Mouse (Mus musculus) layer of hippocampus, postnatal 25 days (tissue): ENCODE results near the gene Cgnl1. TPM values are rescaled to one million over a fixed set of nuclear protein-coding genes. Genes with fewer than 3 reads are reported as not detected.

Experiments
- DNase-seq, 2 experiments: peaks; one replicate each; pipeline ENCODE4 v3.0.0; 2022; ENCODE audit warnings: mixed read lengths in 2 of 2, low spot score in 1 of 2; ENCODE audit errors: extremely low spot score in 1 of 2
- total RNA-seq, 2 experiments: library from RNA; stranded (reverse); gene quantifications; 2 replicates each; pipeline ENCODE4 v1.2.3; 2021

The Cgnl1 gene
- total RNA-seq, 2 experiments from 2014 or later, result 6.0 to 7.7 TPM

DNA sequence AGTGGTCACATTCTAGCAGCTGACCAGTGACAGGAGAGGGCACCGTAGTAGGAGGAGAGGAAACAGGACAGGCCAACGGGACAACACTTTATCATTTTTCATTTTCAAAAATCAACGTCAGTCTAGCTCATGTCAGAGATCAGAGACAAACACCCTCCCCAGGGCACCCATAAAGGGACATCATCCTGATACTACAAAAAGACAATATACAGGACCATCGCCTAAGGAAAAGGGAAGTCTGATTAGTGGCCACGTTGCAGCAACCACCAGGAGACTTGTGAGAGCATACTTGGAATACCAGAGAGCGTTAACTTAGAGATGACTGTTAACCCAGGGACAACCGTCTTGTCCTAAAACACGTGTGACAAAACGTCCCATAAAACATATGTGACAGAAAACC is 1.7 kb downstream of the Cgnl1 start:
- DNase-seq, result no peak

GRCm38 (mm10) chr9:71768119-71768518 is 3.3 kb downstream of the Cgnl1 start:
- DNase-seq, result no peak

DNA sequence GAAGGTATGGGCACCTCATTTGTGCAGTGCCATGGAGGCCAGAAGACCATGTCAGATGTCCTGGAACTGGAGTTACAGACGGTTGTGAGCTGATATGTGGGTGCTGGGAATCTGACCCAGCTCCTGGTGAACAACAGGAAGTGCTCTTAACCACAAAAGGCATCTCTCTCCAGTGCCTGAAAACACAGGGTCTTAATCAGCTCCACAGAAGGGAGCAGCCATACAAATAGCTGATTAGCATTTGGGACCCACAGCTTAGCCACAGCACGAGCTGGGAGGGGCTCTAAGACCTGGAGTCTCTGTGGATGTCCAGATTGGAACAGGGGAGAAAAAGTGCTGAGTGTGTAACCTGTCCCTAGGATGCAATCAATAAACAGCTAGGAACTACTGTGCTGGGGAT is 4.5 kb downstream of the Cgnl1 start:
- no peak for DNase-seq

DNA sequence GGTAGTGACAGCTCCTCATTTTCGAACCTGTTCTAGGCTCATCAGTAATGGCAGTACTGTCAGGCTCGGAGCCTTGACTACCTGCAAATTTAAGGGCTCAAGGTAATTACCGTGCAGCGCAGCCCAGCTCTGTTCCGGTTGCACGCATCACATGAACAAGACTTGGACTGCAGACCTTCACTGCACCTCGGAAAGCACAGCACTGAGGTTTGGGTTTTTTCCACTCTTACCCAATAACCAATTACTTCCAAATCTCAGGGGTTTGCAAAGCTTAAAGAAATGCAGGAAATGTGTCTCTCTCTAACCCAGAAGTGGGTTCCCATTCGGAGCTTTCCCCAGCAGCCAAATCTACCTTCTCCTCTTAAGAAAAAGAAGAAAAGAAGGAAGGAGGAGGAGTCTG is 5.1 kb downstream of the Cgnl1 start:
- DNase-seq, result no peak

GRCm38 (mm10) chr9:71764551-71764950 is 6.9 kb downstream of the Cgnl1 start:
- no peak for DNase-seq

GRCm38 (mm10) chr9:71763273-71763672 is 8.1 kb downstream of the Cgnl1 start:
- DNase-seq, result no peak

- DNase-seq, result no peak
These were observed 9.7 kb downstream of the Cgnl1 start for GRCm38 (mm10) chr9:71761663-71762062.

DNA sequence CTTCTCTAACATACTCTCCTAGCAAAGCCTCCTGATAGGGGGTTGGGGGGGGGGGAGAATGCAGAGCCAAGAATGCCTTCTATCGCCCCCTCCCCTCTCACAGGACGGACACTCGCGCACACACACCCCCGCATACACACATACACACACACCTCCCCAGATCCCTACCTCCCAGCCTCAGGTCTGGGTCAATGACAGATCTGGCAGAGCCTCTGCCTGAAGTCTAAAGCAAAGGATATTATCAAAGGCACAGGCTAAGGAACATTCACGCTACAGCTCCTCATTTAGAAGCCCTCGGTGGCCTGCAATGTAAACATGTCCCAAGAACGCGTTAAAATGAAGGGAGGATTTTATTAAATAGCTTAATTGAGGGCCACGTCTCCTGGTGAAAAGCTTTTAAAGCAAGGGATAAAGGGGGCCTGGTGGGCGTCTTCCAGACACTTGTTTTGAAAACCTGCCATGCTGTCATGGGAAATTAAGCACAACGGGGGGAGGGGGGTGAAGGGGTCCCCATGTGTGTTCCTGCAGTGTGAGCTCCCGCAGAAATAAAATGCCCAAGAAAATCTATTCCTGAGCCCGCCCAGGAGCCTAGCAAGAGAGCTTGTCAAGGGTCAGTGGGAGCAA is 10.8 kb downstream of the Cgnl1 start:
- no peak for DNase-seq

- no peak for DNase-seq
These were observed 11.5 kb downstream of the Cgnl1 start for GRCm38 (mm10) chr9:71759893-71760292.

- DNase-seq, result no peak
These were observed 14.0 kb downstream of the Cgnl1 start for GRCm38 (mm10) chr9:71757386-71757785.

DNA sequence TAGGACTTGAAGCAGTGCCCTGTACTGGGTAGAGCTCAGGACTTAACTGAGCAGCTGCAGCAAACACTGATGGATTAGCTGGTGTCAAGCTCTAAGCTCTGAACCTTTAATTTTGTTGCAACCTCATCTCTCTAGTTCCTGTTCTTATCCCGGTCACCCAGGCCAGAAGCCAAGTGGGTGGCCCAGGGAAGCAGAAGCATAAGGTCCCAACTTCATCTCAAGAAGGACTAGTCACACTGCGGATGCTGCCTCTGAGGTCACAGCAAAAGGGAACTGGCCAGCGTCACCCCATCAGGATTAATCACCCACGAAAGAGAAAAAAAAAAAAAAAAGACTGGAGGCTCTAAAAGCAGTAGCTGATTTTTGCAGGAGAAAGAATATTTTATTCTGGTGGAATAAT is 14.5 kb downstream of the Cgnl1 start:
- DNase-seq, result no peak

DNA sequence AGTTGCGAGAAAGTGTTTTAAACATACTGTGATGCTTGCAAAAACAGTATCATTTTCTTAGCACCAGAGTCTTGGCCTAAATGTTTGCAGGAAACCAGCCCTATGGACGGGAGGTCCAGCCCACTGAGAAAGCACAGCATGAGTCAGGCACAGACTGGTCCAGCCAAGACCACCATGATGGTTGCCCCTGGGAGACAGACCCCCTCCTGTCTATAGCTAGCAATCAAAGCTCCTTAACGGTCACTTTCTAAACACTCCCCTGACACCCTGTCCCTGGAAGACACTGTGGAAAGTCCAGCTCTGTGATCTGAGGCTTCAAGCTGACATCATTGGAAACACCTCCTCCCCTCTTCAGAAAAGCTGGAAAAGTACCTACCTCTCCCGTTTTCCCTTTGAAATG is 17.4 kb downstream of the Cgnl1 start:
- no peak for DNase-seq

GRCm38 (mm10) chr9:71753529-71753928 is 17.9 kb downstream of the Cgnl1 start:
- DNase-seq, result no peak

DNA sequence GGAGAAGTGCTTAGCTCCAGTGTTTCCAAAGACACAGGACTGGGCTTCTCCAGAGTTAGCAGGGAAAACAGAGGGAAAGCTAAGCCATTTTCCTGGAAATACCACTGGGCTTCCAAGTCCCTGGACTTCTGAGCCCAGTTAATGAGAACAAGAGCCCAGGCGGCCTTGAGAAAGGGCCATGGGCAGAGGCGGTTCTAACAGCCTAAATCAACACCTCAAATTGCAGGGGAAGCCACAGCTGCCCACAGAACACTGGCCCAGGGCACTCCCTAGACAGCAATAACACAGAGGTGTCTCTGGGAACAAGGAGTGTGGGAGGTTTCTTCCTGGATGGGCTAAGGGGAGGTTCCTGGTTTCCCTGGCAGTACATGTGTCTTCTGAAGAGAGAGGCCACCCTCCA is 18.3 kb downstream of the Cgnl1 start:
- DNase-seq, result no peak

GRCm38 (mm10) chr9:71750015-71750672 is 21.3 kb downstream of the Cgnl1 start:
- no peak for DNase-seq

DNA sequence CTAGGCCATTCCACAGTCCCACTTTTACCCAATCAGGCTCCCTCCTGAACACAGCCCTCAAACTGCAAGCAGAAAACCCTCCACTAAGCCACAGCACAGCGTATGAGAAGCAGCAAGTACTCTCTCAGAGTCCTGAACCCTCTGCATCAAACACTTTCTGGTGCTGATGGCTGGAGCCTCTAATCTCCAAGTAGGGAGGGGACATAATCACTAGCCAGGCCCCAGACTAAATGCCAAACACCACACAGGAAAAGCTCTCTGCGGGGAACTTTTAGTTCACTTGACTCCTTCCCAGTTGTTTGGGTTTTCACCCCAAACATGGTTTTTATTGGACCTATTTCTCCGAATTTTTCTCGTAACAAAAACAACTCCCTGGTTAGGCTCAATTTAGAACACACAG is 25.0 kb downstream of the Cgnl1 start:
- no peak for DNase-seq

- DNase-seq, result no peak
These were observed 33.1 kb downstream of the Cgnl1 start for GRCm38 (mm10) chr9:71738081-71738930.

DNA sequence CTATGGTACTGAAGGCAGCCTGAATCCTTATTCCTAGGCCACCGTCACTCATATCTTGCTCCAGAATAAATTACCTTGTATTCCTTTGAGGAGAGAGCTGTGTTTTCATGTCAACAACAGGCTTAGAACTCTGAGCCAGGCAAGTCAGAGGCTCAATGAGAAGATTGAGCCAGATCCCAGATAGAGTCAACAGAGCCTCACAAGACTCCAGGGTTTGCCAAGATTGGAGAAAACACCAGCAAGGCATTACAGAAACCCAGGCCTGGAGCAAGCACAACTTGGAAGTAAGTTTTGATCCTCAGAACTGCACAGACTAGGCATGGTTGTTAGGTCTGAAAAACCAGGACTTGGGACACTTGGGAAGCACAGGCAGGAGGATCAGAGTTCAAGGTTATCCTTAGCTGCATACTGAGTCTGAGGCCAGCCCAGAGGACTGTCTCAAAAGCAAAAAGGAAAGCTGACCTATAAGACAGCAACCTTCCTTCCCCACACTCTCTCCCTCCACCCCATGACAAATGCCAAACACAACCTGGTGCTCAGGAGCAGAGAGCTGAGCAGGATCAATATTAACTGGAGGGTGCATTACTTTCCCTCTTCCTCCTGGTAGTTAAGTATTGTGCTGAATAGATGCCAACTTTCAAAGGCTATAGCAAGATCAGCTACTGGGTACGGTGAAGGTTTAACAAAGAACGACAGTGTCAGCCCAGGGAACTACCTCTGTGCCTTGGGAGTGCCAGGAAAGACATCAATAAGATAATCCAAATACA is 34.0 kb downstream of the Cgnl1 start:
- DNase-seq, result no peak

- DNase-seq, result no peak
These were observed 35.5 kb downstream of the Cgnl1 start for GRCm38 (mm10) chr9:71735886-71736285.

GRCm38 (mm10) chr9:71733559-71733958 is 37.8 kb downstream of the Cgnl1 start:
- DNase-seq, result no peak

GRCm38 (mm10) chr9:71728822-71729311 is 42.5 kb downstream of the Cgnl1 start:
- no peak for DNase-seq
